Mouse (Mus musculus) heart, embryonic 16.5 days (tissue): ENCODE measurements around the gene Ush1c. TPM values are rescaled to one million over a fixed set of nuclear protein-coding genes. Genes with fewer than 3 reads are reported as not detected.

Experiments
- ATAC-seq: fragments of 200-750 bp; cut with Nextera tagmentation; replicated peaks from 2 replicates; pipeline ENCODE4 v1.8.0; 2017; ENCODE audit warnings: moderate number of reproducible peaks; ENCODE audit not compliant: insufficient read depth, low FRiP score; ENCODE audit errors: extremely low read depth
- H3K27ac ChIP-seq: fragments of 300-500 bp; sonication (generic); 2 replicates; pipeline ENCODE4 v1.5.1; 2014; ENCODE audit warnings: mild to moderate bottlenecking, low read length, control low read depth, moderate library complexity
- H3K27me3 ChIP-seq: fragments of 300-500 bp; sonication (generic); 2 replicates; pipeline ENCODE4 v1.6.1; 2014; ENCODE audit warnings: low read length, mixed read lengths; ENCODE audit not compliant: control insufficient read depth, insufficient read depth
- H3K36me3 ChIP-seq: fragments of 300-500 bp; sonication (generic); 2 replicates; pipeline ENCODE4 v1.6.1; 2014; ENCODE audit not compliant: control insufficient read depth, insufficient read depth
- H3K4me1 ChIP-seq: fragments of 300-500 bp; sonication (generic); 2 replicates; pipeline ENCODE4 v1.6.1; 2014; ENCODE audit warnings: low read length, mixed read lengths; ENCODE audit not compliant: control insufficient read depth, insufficient read depth
- H3K4me2 ChIP-seq: fragments of 300-500 bp; sonication (generic); 2 replicates; pipeline ENCODE4 v1.6.1; 2014; ENCODE audit warnings: low read depth, mild to moderate bottlenecking, control low read depth, low read length
- H3K4me3 ChIP-seq: fragments of 300-500 bp; sonication (generic); 2 replicates; pipeline ENCODE4 v1.5.1; 2014; ENCODE audit warnings: mild to moderate bottlenecking, control low read depth, low read length
- H3K9ac ChIP-seq: fragments of 300-500 bp; sonication (generic); 2 replicates; pipeline ENCODE4 v1.6.1; 2014; ENCODE audit warnings: low read length, control low read depth
- H3K9me3 ChIP-seq: fragments of 300-500 bp; sonication (generic); replicated peaks from 2 replicates; pipeline ENCODE4 v1.6.1; 2016; ENCODE audit warnings: low read length; ENCODE audit not compliant: control insufficient read depth
- WGBS: fragments of 180-500 bp; shearing (Covaris S2); extraction: QIAGEN DNeasy Blood & Tissue Kit; methylation state at CpG from one replicate; pipeline ENCODE4 v1.1.7; 2014; 5-methylcytosine and 5-hydroxymethylcytosine counted together
- polyA plus RNA-seq: library from polyadenylated mRNA; unstranded; fragments of >200 nt; fragmentation: Nextera tagmentation; extraction: Ambion mirVana; gene quantifications from 2 replicates; pipeline ENCODE4 v1.2.1, GENCODE M21; 2015

Ush1c gene
- polyA plus RNA-seq, 1 experiment from 2014 or later = 2.7 TPM

DNA sequence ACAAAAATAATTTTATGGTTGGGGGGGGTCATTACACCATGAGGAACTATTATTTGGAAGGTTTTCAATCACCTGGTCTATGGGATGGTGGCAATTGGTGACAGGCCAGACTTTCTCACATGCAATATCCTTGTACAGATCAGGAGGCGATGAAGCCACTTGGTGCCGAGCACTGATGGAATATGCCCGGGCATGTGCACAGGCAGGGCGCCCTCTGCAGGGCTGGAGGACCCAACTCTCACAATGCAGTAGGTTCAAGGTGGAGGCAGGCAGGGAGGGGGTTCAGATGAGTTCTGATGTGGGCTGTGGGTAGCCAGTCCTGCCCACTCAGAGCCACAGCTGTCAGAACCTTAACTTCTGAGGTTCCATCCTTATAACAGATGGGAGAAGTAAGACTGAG, 13.5 kb upstream of the Ush1c start:
- no peaks in the 10 kb centered on the region for H3K36me3 ChIP-seq
- ATAC-seq = no peak
- no peak overlapping the region for H3K4me2 ChIP-seq
- WGBS = 82% methylated on average over 4 of the region's 4 CpGs
- H3K27me3 ChIP-seq = no peaks in the 10 kb centered on the region
- no peaks in the 10 kb centered on the region for H3K9me3 ChIP-seq
- no peaks in the 10 kb centered on the region for H3K4me1 ChIP-seq
- H3K9ac ChIP-seq = no peak overlapping the region
- no peak overlapping the region for H3K4me3 ChIP-seq
- H3K27ac ChIP-seq = no peak overlapping the region

GRCm38 (mm10) chr7:46247606-46248005, 9.3 kb upstream of the Ush1c start:
- no peaks in the 10 kb centered on the region for H3K4me1 ChIP-seq

GRCm38 (mm10) chr7:46246876-46247275, 8.6 kb upstream of the Ush1c start:
- no peak overlapping the region for H3K4me3 ChIP-seq
- no peaks in the 10 kb centered on the region for H3K36me3 ChIP-seq

More at GRCm38 (mm10) chr7:46247606-46248005, 9.3 kb upstream of the Ush1c start:
- WGBS = 81% methylated on average over 3 of the region's 3 CpGs
- Histone ChIP-seq H3K4me3 (no peak overlapping the region), H3K9ac (no peak overlapping the region), H3K27me3 (no peaks in the 10 kb centered on the region), H3K9me3 (no peaks in the 10 kb centered on the region), H3K4me2 (no peak overlapping the region), H3K36me3 (no peaks in the 10 kb centered on the region), H3K27ac (no peak overlapping the region)
- ATAC-seq = no peak

DNA sequence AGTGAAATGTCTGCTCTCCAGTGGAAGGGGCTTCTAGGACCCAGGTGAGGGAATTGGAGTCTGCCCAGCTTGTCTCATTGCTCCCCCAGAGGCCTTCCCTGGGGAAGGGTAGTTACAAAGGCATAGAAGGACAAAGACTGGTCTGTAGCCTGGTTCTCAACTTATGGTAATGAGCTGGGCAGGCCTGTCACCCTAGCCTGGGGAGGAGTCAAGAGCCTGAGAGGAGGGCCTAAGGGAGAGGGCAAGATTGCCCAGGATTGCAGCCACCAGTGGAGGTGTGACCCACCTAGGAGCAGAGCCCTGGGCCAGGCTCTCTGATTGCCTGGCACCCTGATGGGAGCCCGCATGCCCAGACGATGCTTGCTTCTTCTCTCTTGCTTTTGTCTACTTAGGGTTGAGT, 2.4 kb upstream of the Ush1c start, which contains the start of gene Otog:
Gene Otog, plus strand, starts transcription at position 292 of the 400 bp plus-strand sequence.
- no peak within 1 kb of the TSS for H3K4me3 ChIP-seq
- WGBS = 56% methylated on average over 2 of the region's 2 CpGs
- H3K4me2 ChIP-seq = no peak within 1 kb of the TSS
- no peak within 1 kb of the TSS for H3K9ac ChIP-seq
- no peaks in the 10 kb centered on the region for H3K9me3 ChIP-seq
- H3K27me3 ChIP-seq = no peaks in the 10 kb centered on the region
- 0 out of 2 replicates have a peak, but pooled peaks cover 2% of the 10 kb centered on the region for H3K4me1 ChIP-seq
- no peak for ATAC-seq
- H3K27ac ChIP-seq = no peak within 1 kb of the TSS
- H3K36me3 ChIP-seq = no peaks in the 10 kb centered on the region

More at GRCm38 (mm10) chr7:46246876-46247275, 8.6 kb upstream of the Ush1c start:
- no peaks in the 10 kb centered on the region for H3K9me3 ChIP-seq
- 0 out of 2 replicates have a peak, but pooled peaks have one; percentile 34 for ATAC-seq
- no peak overlapping the region for H3K27ac ChIP-seq
- H3K27me3 ChIP-seq = no peaks in the 10 kb centered on the region
- no peak overlapping the region for H3K4me2 ChIP-seq
- H3K9ac ChIP-seq = no peak overlapping the region
- H3K4me1 ChIP-seq = no peaks in the 10 kb centered on the region

GRCm38 (mm10) chr7:46240091-46240490, 1.8 kb upstream of the Ush1c start:
- WGBS = 80% methylated on average over 4 of the region's 4 CpGs

GRCm38 (mm10) chr7:46237192-46237591, 1.1 kb downstream of the Ush1c start:
- Histone ChIP-seq H3K4me2 (peak overlapping the region; percentile 19; the same call in 1 of the 2 replicates), H3K9ac (peak overlapping the region; percentile 2), H3K4me3 (no peak overlapping the region; the same call in 1 of the 2 replicates), H3K9me3 (no peaks in the 10 kb centered on the region), H3K27ac (no peak overlapping the region), H3K36me3 (no peaks in the 10 kb centered on the region), H3K4me1 (0 out of 2 replicates have a peak, but pooled peaks cover 2% of the 10 kb centered on the region), H3K27me3 (no peaks in the 10 kb centered on the region)
- 55% methylated on average over 7 of the region's 7 CpGs for WGBS
- no peak for ATAC-seq

More at GRCm38 (mm10) chr7:46240091-46240490, 1.8 kb upstream of the Ush1c start:
- H3K4me2 ChIP-seq = no peak overlapping the region
- H3K4me3 ChIP-seq = no peak overlapping the region
- no peak overlapping the region for H3K9ac ChIP-seq
- no peaks in the 10 kb centered on the region for H3K27me3 ChIP-seq
- H3K4me1 ChIP-seq = 0 out of 2 replicates have a peak, but pooled peaks cover 2% of the 10 kb centered on the region
- no peak for ATAC-seq
- H3K36me3 ChIP-seq = no peaks in the 10 kb centered on the region
- H3K27ac ChIP-seq = no peak overlapping the region
- no peaks in the 10 kb centered on the region for H3K9me3 ChIP-seq

DNA sequence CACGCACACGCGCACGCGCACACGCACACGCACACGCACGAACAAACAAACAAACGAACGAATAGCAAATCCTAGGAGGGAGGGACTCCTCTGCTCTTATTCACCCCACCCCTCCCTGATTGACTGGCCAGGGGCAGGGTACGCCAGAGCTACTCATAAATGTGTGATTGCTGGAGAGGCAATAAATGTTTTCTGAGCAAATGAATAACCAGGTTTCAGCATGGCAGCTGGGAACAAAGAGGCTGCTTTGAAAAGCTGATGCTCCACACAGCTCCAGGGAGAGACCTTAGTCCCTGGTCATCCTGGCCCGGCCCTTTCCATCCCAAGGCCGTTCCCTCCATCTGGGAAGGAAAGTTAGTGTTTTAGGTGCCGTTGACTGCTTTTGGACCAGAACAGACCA, 1.9 kb downstream of the Ush1c start:
- Histone ChIP-seq H3K36me3 (no peaks in the 10 kb centered on the region), H3K27me3 (no peaks in the 10 kb centered on the region), H3K4me2 (no peak overlapping the region), H3K4me1 (0 out of 2 replicates have a peak, but pooled peaks cover 2% of the 10 kb centered on the region), H3K27ac (no peak overlapping the region), H3K9me3 (no peaks in the 10 kb centered on the region), H3K4me3 (no peak overlapping the region), H3K9ac (no peak overlapping the region)
- WGBS = 76% methylated on average over 15 of the region's 15 CpGs
- ATAC-seq = no peak

DNA sequence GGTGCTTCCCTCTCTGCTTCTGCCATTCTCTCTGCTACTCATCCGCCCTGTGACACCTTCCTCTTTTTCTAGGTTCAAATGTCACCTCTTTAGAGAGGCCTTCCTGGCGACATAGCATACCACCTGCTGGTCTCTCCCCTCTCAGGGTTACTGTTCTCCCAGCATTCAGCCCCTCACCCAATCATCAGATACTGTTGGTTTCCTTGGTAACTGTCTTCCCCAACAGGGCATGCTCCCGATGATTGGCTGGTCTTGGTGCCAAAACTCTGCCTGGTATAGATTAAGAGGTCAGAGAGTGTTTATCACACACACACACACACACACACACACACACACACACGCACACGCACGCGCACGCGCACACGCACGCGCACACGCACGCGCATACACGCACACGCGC, 2.4 kb downstream of the Ush1c start:
- no peaks in the 10 kb centered on the region for H3K36me3 ChIP-seq
- H3K27ac ChIP-seq = no peak overlapping the region
- H3K4me2 ChIP-seq = no peak overlapping the region
- no peak overlapping the region for H3K9ac ChIP-seq
- 64% methylated on average over 18 of the region's 18 CpGs for WGBS
- H3K27me3 ChIP-seq = no peaks in the 10 kb centered on the region
- no peak overlapping the region for H3K4me3 ChIP-seq
- H3K4me1 ChIP-seq = 0 out of 2 replicates have a peak, but pooled peaks cover 2% of the 10 kb centered on the region
- ATAC-seq = no peak
- H3K9me3 ChIP-seq = no peaks in the 10 kb centered on the region

DNA sequence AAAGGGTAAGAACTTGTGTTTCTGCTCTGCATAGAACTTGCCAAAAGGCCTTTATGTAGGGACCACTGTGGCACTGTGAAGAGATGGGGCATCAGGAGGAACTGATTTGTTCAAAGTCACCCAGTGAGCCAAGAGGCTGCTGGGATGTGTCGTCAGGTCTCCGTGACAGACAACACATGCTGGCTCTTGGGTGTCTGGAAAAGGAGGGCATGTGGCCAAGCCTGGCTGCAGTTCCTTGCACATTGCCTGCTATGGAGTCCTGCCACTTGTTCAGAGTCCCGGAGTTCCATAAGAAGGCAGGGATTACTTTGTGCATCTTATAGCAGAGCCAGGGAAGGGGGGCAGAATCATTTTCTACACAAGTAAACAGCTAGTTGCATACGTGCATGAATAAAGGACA, 11.4 kb downstream of the Ush1c start:
- Histone ChIP-seq H3K9me3 (no peaks in the 10 kb centered on the region), H3K4me1 (peaks cover 8% of the 10 kb centered on the region), H3K27ac (no peak overlapping the region; the same call in 1 of the 2 replicates), H3K4me2 (no peak overlapping the region), H3K9ac (no peak overlapping the region), H3K36me3 (no peaks in the 10 kb centered on the region), H3K4me3 (no peak overlapping the region), H3K27me3 (no peaks in the 10 kb centered on the region)
- peak; percentile 67; the same call in 1 of the 2 replicates for ATAC-seq
- WGBS = 31% methylated on average over 4 of the region's 4 CpGs
